Mouse (Mus musculus) WW6 (cell line): ENCODE measurements around the gene Abcc10.
A peak's percentile ranks its signal among the peaks of the same experiment; 100 is the strongest.

Experiments
- DNase-seq: peaks from one replicate; pipeline ENCODE4 v3.0.0-alpha.2; 2013; ENCODE audit warnings: low read depth, low spot score

Abcc10 gene

GRCm38 (mm10) chr17:46285407-46285806 is 42.7 kb downstream of the Abcc10 start:
- DNase-seq, result no peak

- DNase-seq, result no peak
Measured at GRCm38 (mm10) chr17:46284653-46285052, 43.5 kb downstream of the Abcc10 start.

- DNase-seq, result no peak
Measured at GRCm38 (mm10) chr17:46283911-46284310, 44.2 kb downstream of the Abcc10 start.

GRCm38 (mm10) chr17:46283140-46283539 is 45.0 kb downstream of the Abcc10 start:
- DNase-seq, result no peak

- DNase-seq, result peak; percentile 63
Measured at GRCm38 (mm10) chr17:46282483-46283123, 45.5 kb downstream of the Abcc10 start, which contains the start of gene Tjap1. TSS of gene Tjap1 (minus strand) at chr17:46283026.

- no peak for DNase-seq
Measured at GRCm38 (mm10) chr17:46278011-46278765, 50.0 kb downstream of the Abcc10 start.

- DNase-seq, result no peak
Measured at GRCm38 (mm10) chr17:46277586-46277985, 50.6 kb downstream of the Abcc10 start.

- DNase-seq, result no peak
Measured at GRCm38 (mm10) chr17:46275506-46275905, 52.6 kb downstream of the Abcc10 start.

- DNase-seq, result no peak
Measured at GRCm38 (mm10) chr17:46275034-46275433, 53.1 kb downstream of the Abcc10 start.

- DNase-seq, result no peak
Measured at GRCm38 (mm10) chr17:46274465-46274864, 53.7 kb downstream of the Abcc10 start.

- no peak for DNase-seq
Measured at GRCm38 (mm10) chr17:46273803-46274236, 54.3 kb downstream of the Abcc10 start.

- no peak for DNase-seq
Measured at GRCm38 (mm10) chr17:46272675-46273074, 55.5 kb downstream of the Abcc10 start.

- no peak for DNase-seq
Measured at GRCm38 (mm10) chr17:46272058-46272457, 56.1 kb downstream of the Abcc10 start.

GRCm38 (mm10) chr17:46269771-46270534 is 58.2 kb downstream of the Abcc10 start:
- no peak for DNase-seq

GRCm38 (mm10) chr17:46268026-46268720 is 60.0 kb downstream of the Abcc10 start:
- DNase-seq, result no peak

GRCm38 (mm10) chr17:46267511-46267910 is 60.6 kb downstream of the Abcc10 start:
- DNase-seq, result no peak

- no peak for DNase-seq
Measured at GRCm38 (mm10) chr17:46266986-46267385, 61.2 kb downstream of the Abcc10 start.

GRCm38 (mm10) chr17:46265918-46266618 is 62.1 kb downstream of the Abcc10 start:
- DNase-seq, result no peak

- no peak for DNase-seq
Measured at GRCm38 (mm10) chr17:46265502-46265901, 62.6 kb downstream of the Abcc10 start.

GRCm38 (mm10) chr17:46262201-46262694 is 65.9 kb downstream of the Abcc10 start:
- no peak for DNase-seq

GRCm38 (mm10) chr17:46259675-46260074 is 68.5 kb downstream of the Abcc10 start:
- DNase-seq, result no peak
